Mouse (Mus musculus) bone marrow macrophage, adult 2 months (primary cell): ENCODE data around the gene Gzmm. TPM values are rescaled to one million over a fixed set of nuclear protein-coding genes. Genes with fewer than 3 reads are reported as not detected.
A peak's percentile ranks its signal among the peaks of the same experiment; 100 is the strongest.

Experiments
- H3K27ac ChIP-seq: 2 replicates; pipeline ENCODE4 v1.5.1; 2012; ENCODE audit warnings: low read depth, low read length; ENCODE audit not compliant: insufficient read depth
- H3K4me1 ChIP-seq: 2 replicates; pipeline ENCODE4 v1.6.1; 2012; ENCODE audit warnings: low read length; ENCODE audit not compliant: control insufficient read depth, insufficient read depth
- H3K4me3 ChIP-seq: 2 replicates; pipeline ENCODE4 v1.5.1; 2012; ENCODE audit warnings: mild to moderate bottlenecking, low read length, moderate library complexity; ENCODE audit not compliant: insufficient read depth
- CTCF ChIP-seq: IDR thresholded peaks from 2 replicates; pipeline ENCODE4 v1.5.1; 2012; ENCODE audit warnings: low read depth, mild to moderate bottlenecking, low read length, moderate library complexity
- POLR2A ChIP-seq: IDR thresholded peaks from 2 replicates; pipeline ENCODE4 v1.6.1; 2012; ENCODE audit warnings: mild to moderate bottlenecking, low read depth, low read length, borderline replicate concordance
- polyA plus RNA-seq: library from polyadenylated mRNA; stranded (reverse); fragments of >200 nt; gene quantifications from 2 replicates; pipeline ENCODE4 v1.2.4, GENCODE M21; 2012; ENCODE audit not compliant: missing spikeins, insufficient read depth, insufficient read length

The Gzmm gene
- polyA plus RNA-seq, 1 experiment = not detected

- TF ChIP-seq POLR2A = no peak
- no peak for TF ChIP-seq CTCF
- Histone ChIP-seq H3K4me3 (no peak overlapping the region), H3K4me1 (no peaks in the 10 kb centered on the region), H3K27ac (no peak overlapping the region)
These were observed 34.2 kb downstream of the Gzmm start for GRCm38 (mm10) chr10:79723047-79723446.

GRCm38 (mm10) chr10:79723692-79724091 lies 34.9 kb downstream of the Gzmm start:
- no peak for TF ChIP-seq CTCF
- no peak for TF ChIP-seq POLR2A

DNA sequence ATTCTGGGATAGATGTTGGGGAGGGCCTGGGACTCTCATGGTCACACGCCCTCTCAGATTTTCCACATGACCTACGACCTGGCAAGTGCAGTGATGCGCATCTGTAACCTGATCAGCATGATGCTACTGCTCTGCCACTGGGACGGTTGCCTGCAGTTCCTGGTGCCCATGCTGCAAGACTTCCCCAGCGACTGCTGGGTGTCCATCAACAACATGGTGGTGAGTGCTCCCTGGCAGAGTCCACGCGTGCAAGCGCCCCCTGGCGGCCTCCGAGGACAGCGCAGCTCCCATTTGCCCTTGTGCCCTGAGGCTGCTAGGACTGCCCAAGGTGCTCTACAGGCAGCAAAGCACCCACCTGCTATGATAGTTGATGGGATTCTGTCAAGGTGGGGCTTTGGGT lies 37.3 kb downstream of the Gzmm start:
- H3K4me3 ChIP-seq = no peak overlapping the region
- no peak overlapping the region for H3K27ac ChIP-seq
- TF ChIP-seq POLR2A (no peak), CTCF (peak; percentile 41; the same call in 1 of the 2 replicates)
- H3K4me1 ChIP-seq = no peaks in the 10 kb centered on the region

More at GRCm38 (mm10) chr10:79723692-79724091, 34.9 kb downstream of the Gzmm start:
- Histone ChIP-seq H3K4me3 (no peak overlapping the region), H3K4me1 (no peaks in the 10 kb centered on the region), H3K27ac (no peak overlapping the region)

- no peak overlapping the region for H3K4me3 ChIP-seq
- no peak for TF ChIP-seq POLR2A
- TF ChIP-seq CTCF = no peak
- no peaks in the 10 kb centered on the region for H3K4me1 ChIP-seq
- no peak overlapping the region for H3K27ac ChIP-seq
These were observed 39.8 kb downstream of the Gzmm start for GRCm38 (mm10) chr10:79728323-79729249.

GRCm38 (mm10) chr10:79729357-79729965 lies 40.6 kb downstream of the Gzmm start:
- TF ChIP-seq CTCF = no peak

DNA sequence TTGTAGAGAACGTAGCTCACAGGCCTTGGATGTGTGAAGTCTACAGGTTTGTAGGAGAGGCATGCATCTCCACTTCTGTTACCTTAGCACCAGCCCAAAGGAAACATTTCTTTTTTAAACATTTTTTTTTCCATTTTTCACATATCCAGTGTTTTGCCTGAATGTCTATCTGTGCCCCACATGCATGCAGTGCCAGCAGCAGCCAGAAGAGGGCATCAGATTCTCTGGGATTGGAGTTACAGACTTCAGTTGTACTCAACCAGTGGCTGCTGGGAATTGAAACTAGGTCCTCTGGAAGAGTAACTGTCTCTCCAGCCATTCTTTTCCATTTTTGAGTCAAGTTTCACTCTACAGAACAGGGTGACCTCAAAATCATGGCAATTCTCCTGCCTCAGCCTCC lies 43.7 kb downstream of the Gzmm start:
- no peak for TF ChIP-seq POLR2A
- peak; percentile 45; the same call in 1 of the 2 replicates for TF ChIP-seq CTCF
- H3K4me1 ChIP-seq = no peaks in the 10 kb centered on the region
- no peak overlapping the region for H3K27ac ChIP-seq
- H3K4me3 ChIP-seq = no peak overlapping the region

More at GRCm38 (mm10) chr10:79729357-79729965, 40.6 kb downstream of the Gzmm start:
- H3K4me3 ChIP-seq = no peak overlapping the region
- H3K4me1 ChIP-seq = no peaks in the 10 kb centered on the region
- H3K27ac ChIP-seq = no peak overlapping the region

DNA sequence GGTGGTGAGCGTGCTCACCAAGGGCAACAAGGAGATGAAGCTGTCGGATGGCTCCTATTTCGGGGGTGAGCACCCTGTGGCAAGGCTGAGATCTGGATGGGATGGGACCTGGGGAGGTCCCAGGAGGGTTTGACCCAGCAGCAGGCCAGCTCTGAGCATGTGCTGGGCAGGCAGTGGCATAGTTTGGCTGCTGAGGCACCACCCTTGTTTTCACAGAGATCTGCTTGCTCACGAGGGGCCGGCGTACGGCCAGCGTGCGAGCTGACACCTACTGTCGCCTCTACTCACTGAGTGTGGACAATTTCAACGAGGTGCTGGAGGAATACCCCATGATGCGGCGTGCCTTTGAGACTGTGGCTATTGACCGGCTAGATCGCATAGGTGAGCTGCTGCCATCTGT lies 45.0 kb downstream of the Gzmm start:
- no peaks in the 10 kb centered on the region for H3K4me1 ChIP-seq
- H3K27ac ChIP-seq = no peak overlapping the region
- H3K4me3 ChIP-seq = no peak overlapping the region
- TF ChIP-seq POLR2A (no peak), CTCF (no peak)

GRCm38 (mm10) chr10:79735361-79735760 lies 46.5 kb downstream of the Gzmm start:
- no peak overlapping the region for H3K27ac ChIP-seq
- H3K4me3 ChIP-seq = no peak overlapping the region
- H3K4me1 ChIP-seq = no peaks in the 10 kb centered on the region
- TF ChIP-seq POLR2A = no peak
- no peak for TF ChIP-seq CTCF

- Histone ChIP-seq H3K4me1 (no peaks in the 10 kb centered on the region), H3K4me3 (no peak overlapping the region), H3K27ac (no peak overlapping the region)
- TF ChIP-seq POLR2A (no peak), CTCF (no peak)
These were observed 47.9 kb downstream of the Gzmm start for GRCm38 (mm10) chr10:79736706-79737105.

DNA sequence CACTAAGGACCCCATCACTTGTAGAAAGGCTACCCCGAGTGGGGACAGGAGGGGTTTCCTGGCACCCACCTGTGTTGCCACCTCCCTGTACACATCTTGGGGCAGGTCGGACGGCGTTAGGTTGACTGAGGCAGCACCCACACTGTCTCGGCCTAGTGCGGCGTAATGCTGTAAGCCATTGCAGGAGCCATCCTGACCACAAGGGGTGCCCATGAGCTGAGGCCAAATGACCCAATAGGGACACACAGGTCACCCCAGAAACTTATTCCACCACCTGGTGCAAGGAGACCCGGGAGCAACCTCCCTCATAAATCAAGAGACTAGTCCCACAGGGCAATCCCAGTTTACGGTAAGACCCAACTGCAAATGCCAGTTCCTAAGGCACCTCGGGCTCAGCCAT lies 49.4 kb downstream of the Gzmm start:
- H3K4me3 ChIP-seq = no peak overlapping the region
- H3K27ac ChIP-seq = no peak overlapping the region
- TF ChIP-seq CTCF (no peak), POLR2A (no peak)
- H3K4me1 ChIP-seq = no peaks in the 10 kb centered on the region

GRCm38 (mm10) chr10:79739234-79739633 lies 50.4 kb downstream of the Gzmm start:
- TF ChIP-seq POLR2A (no peak), CTCF (no peak)
- no peak overlapping the region for H3K4me3 ChIP-seq
- H3K4me1 ChIP-seq = no peaks in the 10 kb centered on the region
- H3K27ac ChIP-seq = no peak overlapping the region
